Mouse (Mus musculus) liver, embryonic 15.5 days (tissue): ENCODE measurements around the gene Grid2. TPM values are rescaled to one million over a fixed set of nuclear protein-coding genes. Genes with fewer than 3 reads are reported as not detected.
"Not testable (repeated sequence)": the region's sequence is repeated elsewhere in the genome, so short reads cannot be mapped to it uniquely, and the experiment has no call there.

Source experiments
- ATAC-seq: fragments of 200-750 bp; cut with Nextera tagmentation; 2 replicates; pipeline ENCODE4 v1.8.0; 2017; ENCODE audit warnings: moderate number of reproducible peaks, mild to moderate bottlenecking, moderate library complexity; ENCODE audit not compliant: insufficient read depth
- H3K27ac ChIP-seq: fragments of 300-500 bp; sonication (generic); replicated peaks from 2 replicates; pipeline ENCODE4 v1.5.1; 2015; ENCODE audit warnings: mild to moderate bottlenecking, inconsistent platforms
- H3K27me3 ChIP-seq: fragments of 300-500 bp; sonication (generic); 2 replicates; pipeline ENCODE4 v1.6.1; 2015; ENCODE audit warnings: mild to moderate bottlenecking, inconsistent platforms
- H3K36me3 ChIP-seq: fragments of 300-500 bp; sonication (generic); replicated peaks from 2 replicates; pipeline ENCODE4 v1.6.1; 2015; ENCODE audit warnings: moderate library complexity, mild to moderate bottlenecking, inconsistent platforms
- H3K4me1 ChIP-seq: fragments of 300-500 bp; sonication (generic); replicated peaks from 2 replicates; pipeline ENCODE4 v1.6.1; 2015; ENCODE audit warnings: inconsistent platforms
- H3K4me2 ChIP-seq: fragments of 300-500 bp; sonication (generic); 2 replicates; pipeline ENCODE4 v1.6.1; 2015; ENCODE audit warnings: moderate library complexity, mild to moderate bottlenecking, inconsistent platforms
- H3K4me3 ChIP-seq: fragments of 300-500 bp; sonication (generic); replicated peaks from 2 replicates; pipeline ENCODE4 v1.5.1; 2015; ENCODE audit warnings: mild to moderate bottlenecking, inconsistent platforms
- H3K9ac ChIP-seq: fragments of 300-500 bp; sonication (generic); 2 replicates; pipeline ENCODE4 v1.6.1; 2015; ENCODE audit warnings: moderate library complexity, mild to moderate bottlenecking, inconsistent platforms
- H3K9me3 ChIP-seq: fragments of 300-500 bp; sonication (generic); replicated peaks from 2 replicates; pipeline ENCODE4 v1.6.1; 2016; ENCODE audit warnings: inconsistent platforms
- WGBS: fragments of 180-500 bp; shearing (Covaris S2); methylation state at CpG from one replicate; pipeline ENCODE4 v1.1.7; 2015; ENCODE audit warnings: mixed read lengths; ENCODE audit not compliant: insufficient replicate concordance; 5-methylcytosine and 5-hydroxymethylcytosine counted together
- polyA plus RNA-seq: library from polyadenylated mRNA; unstranded; fragments of >200 nt; fragmentation: Nextera tagmentation; extraction: Ambion mirVana; gene quantifications from 2 replicates; pipeline ENCODE4 v1.2.1, GENCODE M21; 2015

Gene Grid2
- polyA plus RNA-seq, 1 experiment from 2014 or later: not detected

- H3K27me3 ChIP-seq: no peaks in the 10 kb centered on the region
- no peaks in the 10 kb centered on the region for H3K36me3 ChIP-seq
- no peak overlapping the region for H3K4me2 ChIP-seq
- no peaks in the 10 kb centered on the region for H3K4me1 ChIP-seq
- no peak overlapping the region for H3K9ac ChIP-seq
- no peak overlapping the region for H3K4me3 ChIP-seq
- no peak overlapping the region for H3K27ac ChIP-seq
- WGBS: 59% methylated on average over 1 of the region's 1 CpGs
- no peak for ATAC-seq
- 0 out of 2 replicates have a peak, but pooled peaks cover 2% of the 10 kb centered on the region for H3K9me3 ChIP-seq
Measured at GRCm38 (mm10) chr6:63417534-63417933, 161.9 kb downstream of the Grid2 start.

GRCm38 (mm10) chr6:63432751-63433150, 177.1 kb downstream of the Grid2 start:
- Histone ChIP-seq H3K4me3 (no peak overlapping the region), H3K9ac (no peak overlapping the region), H3K4me2 (no peak overlapping the region), H3K27ac (no peak overlapping the region), H3K4me1 (no peaks in the 10 kb centered on the region), H3K36me3 (no peaks in the 10 kb centered on the region), H3K9me3 (no peaks in the 10 kb centered on the region), H3K27me3 (no peaks in the 10 kb centered on the region)
- ATAC-seq: no peak
- WGBS: 57% methylated on average over 2 of the region's 2 CpGs

GRCm38 (mm10) chr6:63448175-63448574, 192.5 kb downstream of the Grid2 start:
- no peak overlapping the region for H3K4me2 ChIP-seq
- WGBS: 41% methylated on average over 2 of the region's 2 CpGs
- no peak overlapping the region for H3K27ac ChIP-seq
- H3K4me3 ChIP-seq: no peak overlapping the region
- no peak for ATAC-seq
- no peaks in the 10 kb centered on the region for H3K9me3 ChIP-seq
- H3K9ac ChIP-seq: no peak overlapping the region
- no peaks in the 10 kb centered on the region for H3K4me1 ChIP-seq
- H3K36me3 ChIP-seq: no peaks in the 10 kb centered on the region
- H3K27me3 ChIP-seq: no peaks in the 10 kb centered on the region

GRCm38 (mm10) chr6:63482141-63482540, 226.5 kb downstream of the Grid2 start:
- Histone ChIP-seq H3K9me3 (no peaks in the 10 kb centered on the region), H3K9ac (no peak overlapping the region), H3K27ac (no peak overlapping the region), H3K4me1 (no peaks in the 10 kb centered on the region), H3K4me3 (no peak overlapping the region), H3K4me2 (no peak overlapping the region), H3K36me3 (no peaks in the 10 kb centered on the region), H3K27me3 (no peaks in the 10 kb centered on the region)
- WGBS: 74% methylated on average over 1 of the region's 1 CpGs
- ATAC-seq: no peak

- ATAC-seq: no peak
- Histone ChIP-seq H3K27me3 (no peaks in the 10 kb centered on the region), H3K4me1 (no peaks in the 10 kb centered on the region), H3K4me2 (no peak overlapping the region), H3K9ac (no peak overlapping the region), H3K36me3 (no peaks in the 10 kb centered on the region), H3K27ac (no peak overlapping the region), H3K4me3 (no peak overlapping the region), H3K9me3 (no peaks in the 10 kb centered on the region)
- WGBS: 63% methylated on average over 1 of the region's 1 CpGs
Measured at GRCm38 (mm10) chr6:63515016-63515415, 259.3 kb downstream of the Grid2 start.

- no peaks in the 10 kb centered on the region for H3K36me3 ChIP-seq
- 59% methylated on average over 6 of the region's 6 CpGs for WGBS
- no peak for ATAC-seq
- H3K9ac ChIP-seq: no peak overlapping the region
- H3K27ac ChIP-seq: no peak overlapping the region
- H3K4me1 ChIP-seq: no peaks in the 10 kb centered on the region
- H3K4me2 ChIP-seq: no peak overlapping the region
- no peaks in the 10 kb centered on the region for H3K9me3 ChIP-seq
- H3K27me3 ChIP-seq: no peaks in the 10 kb centered on the region
- H3K4me3 ChIP-seq: no peak overlapping the region
Measured at GRCm38 (mm10) chr6:63515957-63516356, 260.3 kb downstream of the Grid2 start.

GRCm38 (mm10) chr6:63531751-63532150, 276.1 kb downstream of the Grid2 start:
- Histone ChIP-seq H3K27ac (no peak overlapping the region), H3K9ac (no peak overlapping the region), H3K4me1 (no peaks in the 10 kb centered on the region), H3K4me2 (no peak overlapping the region), H3K9me3 (no peaks in the 10 kb centered on the region), H3K4me3 (no peak overlapping the region), H3K27me3 (no peaks in the 10 kb centered on the region), H3K36me3 (no peaks in the 10 kb centered on the region)
- no peak for ATAC-seq
- WGBS: 58% methylated on average over 2 of the region's 2 CpGs

GRCm38 (mm10) chr6:63532901-63533300, 277.2 kb downstream of the Grid2 start:
- Histone ChIP-seq H3K27me3 (no peaks in the 10 kb centered on the region), H3K4me3 (no peak overlapping the region), H3K9ac (no peak overlapping the region), H3K4me2 (no peak overlapping the region), H3K4me1 (no peaks in the 10 kb centered on the region), H3K36me3 (no peaks in the 10 kb centered on the region), H3K27ac (no peak overlapping the region), H3K9me3 (no peaks in the 10 kb centered on the region)
- ATAC-seq: no peak

GRCm38 (mm10) chr6:63547741-63548140, 292.1 kb downstream of the Grid2 start:
- 43% methylated on average over 4 of the region's 4 CpGs for WGBS
- H3K27me3 ChIP-seq: no peaks in the 10 kb centered on the region

GRCm38 (mm10) chr6:63568741-63569140, 313.1 kb downstream of the Grid2 start:
- H3K4me3 ChIP-seq, H3K4me1 ChIP-seq, H3K9me3 ChIP-seq, H3K9ac ChIP-seq, H3K4me2 ChIP-seq, H3K36me3 ChIP-seq, H3K27me3 ChIP-seq, H3K27ac ChIP-seq, ATAC-seq: not testable (repeated sequence)
- 52% methylated on average over 1 of the region's 1 CpGs for WGBS

More at GRCm38 (mm10) chr6:63547741-63548140, 292.1 kb downstream of the Grid2 start:
- Histone ChIP-seq H3K36me3 (no peaks in the 10 kb centered on the region), H3K4me3 (no peak overlapping the region), H3K9ac (no peak overlapping the region), H3K4me1 (no peaks in the 10 kb centered on the region), H3K4me2 (no peak overlapping the region), H3K27ac (no peak overlapping the region), H3K9me3 (no peaks in the 10 kb centered on the region)
- no peak for ATAC-seq

GRCm38 (mm10) chr6:63590681-63591080, 335.0 kb downstream of the Grid2 start:
- Histone ChIP-seq H3K4me1 (no peaks in the 10 kb centered on the region), H3K9ac (no peak overlapping the region), H3K4me3 (no peak overlapping the region), H3K27ac (no peak overlapping the region), H3K36me3 (no peaks in the 10 kb centered on the region), H3K27me3 (no peaks in the 10 kb centered on the region), H3K9me3 (no peaks in the 10 kb centered on the region), H3K4me2 (no peak overlapping the region)
- WGBS: 70% methylated on average over 4 of the region's 4 CpGs
- no peak for ATAC-seq

GRCm38 (mm10) chr6:63609570-63609969, 353.9 kb downstream of the Grid2 start:
- Histone ChIP-seq H3K27ac (no peak overlapping the region), H3K4me3 (no peak overlapping the region), H3K9ac (no peak overlapping the region), H3K27me3 (no peaks in the 10 kb centered on the region), H3K4me1 (no peaks in the 10 kb centered on the region), H3K36me3 (no peaks in the 10 kb centered on the region), H3K4me2 (no peak overlapping the region), H3K9me3 (no peaks in the 10 kb centered on the region)
- WGBS: 52% methylated on average over 2 of the region's 2 CpGs
- ATAC-seq: no peak
